25 mouse cellular contexts compared by ENCODE assay signal in the genomic region with DNA sequence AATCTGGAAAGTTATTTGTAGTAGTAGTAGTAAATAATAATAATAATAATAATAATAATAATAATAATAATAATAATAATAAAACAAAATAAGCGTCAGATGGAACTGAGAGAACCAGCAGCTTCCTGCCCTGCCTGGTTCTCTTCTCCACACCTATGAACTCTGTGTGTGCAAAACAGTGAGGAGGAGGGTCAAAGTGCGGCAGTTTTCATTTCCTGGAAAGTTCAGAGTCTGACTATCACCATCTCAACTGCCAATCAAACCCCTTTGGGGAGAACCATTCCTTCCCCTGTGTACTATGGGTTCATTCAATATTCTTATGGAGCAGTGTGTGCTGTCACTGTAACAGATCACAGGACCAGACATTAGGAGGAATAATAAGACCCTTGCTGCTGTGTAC.
A peak's percentile ranks its signal among the peaks of the same experiment; 100 is the strongest.
DNase-seq lines count a peak whose midpoint lies in the region; ATAC-seq and TF ChIP-seq lines count a peak whose summit lies in the region.
"Had no signal": no experiment of that assay in that cellular context is flagged by ENCODE, and none has a peak within 500 bp of the region (broad histone marks: within the 10 kb centered on the region; RNA-seq: fewer than 3 reads in every experiment).

No protein-coding gene starts in this region.

- H3K27me3 ChIP-seq in kidney, embryonic 14.5 days (ENCODE audit: control insufficient read depth, insufficient read depth, low read length) = no peaks in the 10 kb centered on the region
- no peaks in the 10 kb centered on the region for H3K27me3 ChIP-seq in liver, embryonic 14.5 days (ENCODE audit: control insufficient read depth, insufficient read depth, low read length)
- H3K27me3 ChIP-seq in liver, postnatal 0 days (ENCODE audit: insufficient read depth, low read length) = no peaks in the 10 kb centered on the region
- H3K27me3 ChIP-seq in intestine, postnatal 0 days (replicated peaks; ENCODE audit: control insufficient read depth, insufficient read depth, low read length) = no peaks in the 10 kb centered on the region
- no peaks in the 10 kb centered on the region for H3K27me3 ChIP-seq in heart, embryonic 10.5 days (ENCODE audit: insufficient read depth, poor library complexity, severe bottlenecking)
- H3K27me3 ChIP-seq: hindbrain, embryonic 13.5 days; limb, embryonic 15.5 days; megakaryocyte, embryonic 14.5 days; midbrain, embryonic 13.5 days had no signal

- H3K9me3 ChIP-seq in kidney, embryonic 14.5 days (ENCODE audit: control insufficient read depth, low read length) = no peaks in the 10 kb centered on the region
- H3K9me3 ChIP-seq in liver, embryonic 14.5 days (ENCODE audit: control insufficient read depth, low read length) = no peaks in the 10 kb centered on the region
- no peaks in the 10 kb centered on the region for H3K9me3 ChIP-seq in liver, postnatal 0 days (ENCODE audit: low read length)
- H3K9me3 ChIP-seq in intestine, postnatal 0 days (ENCODE audit: control insufficient read depth) = no peaks in the 10 kb centered on the region
- H3K9me3 ChIP-seq in heart, embryonic 10.5 days = no peaks in the 10 kb centered on the region
- H3K9me3 ChIP-seq: hindbrain, embryonic 13.5 days; limb, embryonic 10.5 days; limb, embryonic 15.5 days; megakaryocyte, embryonic 14.5 days; midbrain, embryonic 13.5 days had no signal

- H3K27ac ChIP-seq in kidney, embryonic 14.5 days (ENCODE audit: low read depth, low read length) = no peak overlapping the region
- no peak overlapping the region for H3K27ac ChIP-seq in liver, embryonic 14.5 days
- no peak overlapping the region for H3K27ac ChIP-seq in liver, postnatal 0 days (ENCODE audit: low read depth)
- H3K27ac ChIP-seq in intestine, postnatal 0 days (ENCODE audit: low read depth, low read length) = no peak overlapping the region
- H3K27ac ChIP-seq in heart, embryonic 10.5 days = no peak overlapping the region
- H3K27ac ChIP-seq: hindbrain, embryonic 13.5 days; limb, embryonic 10.5 days; limb, embryonic 15.5 days; midbrain, embryonic 13.5 days had no signal

- DNase-seq in kidney, adult 18-20 months = peak; percentile 5
- DNase-seq in liver, embryonic 14.5 days (ENCODE audit: low read depth in 3 of 3, low spot score in 3 of 3) = no peak
- DNase-seq in liver, postnatal 0 days = no peak
- peak; percentile 67 for DNase-seq in large intestine, adult 2 months (ENCODE audit: low read depth, low spot score)
- DNase-seq in spleen, postnatal 10 days (ENCODE audit: low spot score in 2 of 2) = no peak
- no peak for DNase-seq in heart, embryonic 10.5 days (ENCODE audit: low spot score)
- DNase-seq: adrenal gland, postnatal 14 days; cerebellum, adult 11 months; cerebellum, adult 9-10 months; cerebellum, postnatal 36 days; gastrocnemius, postnatal 10 days; heart, postnatal 4 days; layer of hippocampus, adult 9-11 months; lung, postnatal 4 days; thymus, postnatal 4 days had no signal

- no peak for TF ChIP-seq CTCF in liver, embryonic 14.5 days (IDR thresholded peaks at IDR 0.05; ENCODE audit: low read depth)
- no peak for TF ChIP-seq CTCF in liver, postnatal 0 days (IDR thresholded peaks at IDR 0.05; ENCODE audit: low read depth)
- no peak for TF ChIP-seq CTCF in intestine, postnatal 0 days (IDR thresholded peaks at IDR 0.05; ENCODE audit: low read depth)

- H3K4me3 ChIP-seq in kidney, embryonic 14.5 days (ENCODE audit: low read length) = no peak overlapping the region
- no peak overlapping the region for H3K4me3 ChIP-seq in liver, embryonic 14.5 days (ENCODE audit: insufficient read depth in 1 of 2, low read depth in 2 of 2, low read length in 2 of 2)
- H3K4me3 ChIP-seq in liver, postnatal 0 days (ENCODE audit: low read depth, low read length) = no peak overlapping the region
- no peak overlapping the region for H3K4me3 ChIP-seq in intestine, postnatal 0 days (ENCODE audit: low read depth, low read length)
- no peak overlapping the region for H3K4me3 ChIP-seq in heart, embryonic 10.5 days
- H3K4me3 ChIP-seq: hindbrain, embryonic 13.5 days; limb, embryonic 10.5 days; limb, embryonic 15.5 days; megakaryocyte, embryonic 14.5 days; midbrain, embryonic 13.5 days had no signal

- no peak overlapping the region for H3K9ac ChIP-seq in kidney, embryonic 14.5 days (ENCODE audit: low read depth, low read length)
- H3K9ac ChIP-seq in liver, embryonic 14.5 days (replicated peaks) = no peak overlapping the region
- no peak overlapping the region for H3K9ac ChIP-seq in liver, postnatal 0 days (replicated peaks)
- no peak overlapping the region for H3K9ac ChIP-seq in intestine, postnatal 0 days (ENCODE audit: low read depth, low read length)
- H3K9ac ChIP-seq: hindbrain, embryonic 13.5 days; limb, embryonic 15.5 days; midbrain, embryonic 13.5 days had no signal

- no peak for ATAC-seq in kidney, embryonic 14.5 days (ENCODE audit: low FRiP score, low TSS enrichment)
- peak; percentile 32; the same call in 1 of the 2 replicates for ATAC-seq in liver, embryonic 14.5 days (ENCODE audit: insufficient read depth)
- ATAC-seq in liver, postnatal 0 days = no peak
- ATAC-seq in intestine, postnatal 0 days = peak; percentile 97
- ATAC-seq: CD4-positive, CD25-positive, alpha-beta regulatory T cell, adult 4 months; forebrain, embryonic 16.5 days; midbrain, embryonic 13.5 days had no signal

- H3K36me3 ChIP-seq in kidney, embryonic 14.5 days (ENCODE audit: control insufficient read depth, insufficient read depth, low read length) = no peaks in the 10 kb centered on the region
- no peaks in the 10 kb centered on the region for H3K36me3 ChIP-seq in liver, embryonic 14.5 days (replicated peaks; ENCODE audit: control insufficient read depth, insufficient read depth, low read depth)
- H3K36me3 ChIP-seq in liver, postnatal 0 days (replicated peaks; ENCODE audit: insufficient read depth, low read length) = no peaks in the 10 kb centered on the region
- no peaks in the 10 kb centered on the region for H3K36me3 ChIP-seq in intestine, postnatal 0 days (ENCODE audit: control insufficient read depth, insufficient read depth)
- no peaks in the 10 kb centered on the region for H3K36me3 ChIP-seq in heart, embryonic 10.5 days
- H3K36me3 ChIP-seq: hindbrain, embryonic 13.5 days; limb, embryonic 10.5 days; limb, embryonic 15.5 days; midbrain, embryonic 13.5 days had no signal

- WGBS in kidney, embryonic 14.5 days = 80% methylated on average over 2 of the region's 2 CpGs
- WGBS in liver, embryonic 14.5 days (ENCODE audit: insufficient replicate concordance) = 55% methylated on average over 2 of the region's 2 CpGs
- 56% methylated on average over 2 of the region's 2 CpGs for WGBS in liver, postnatal 0 days (ENCODE audit: insufficient replicate concordance)
- 41% methylated on average over 2 of the region's 2 CpGs for WGBS in intestine, postnatal 0 days
- WGBS in large intestine, adult 2 months = 43% methylated on average over 2 of the region's 2 CpGs
- WGBS in heart, embryonic 10.5 days = 81% methylated on average over 2 of the region's 2 CpGs

- no peak overlapping the region for H3K4me2 ChIP-seq in kidney, embryonic 14.5 days (replicated peaks; ENCODE audit: low read depth, low read length)
- no peak overlapping the region for H3K4me2 ChIP-seq in liver, embryonic 14.5 days (ENCODE audit: low read depth)
- H3K4me2 ChIP-seq in liver, postnatal 0 days (ENCODE audit: low read depth, low read length) = no peak overlapping the region
- H3K4me2 ChIP-seq in intestine, postnatal 0 days (replicated peaks; ENCODE audit: low read depth) = no peak overlapping the region
- H3K4me2 ChIP-seq: heart, embryonic 11.5 days; hindbrain, embryonic 13.5 days; limb, embryonic 15.5 days; midbrain, embryonic 13.5 days had no signal

- H3K4me1 ChIP-seq in kidney, embryonic 14.5 days (ENCODE audit: control insufficient read depth, insufficient read depth, low read length) = no peaks in the 10 kb centered on the region
- H3K4me1 ChIP-seq in liver, embryonic 14.5 days (replicated peaks; ENCODE audit: control insufficient read depth in 2 of 2, insufficient read depth in 2 of 2, low read length in 1 of 2) = peaks cover 0 to 4% of the 10 kb centered on the region in 2 experiments; a peak in 3 of 4 replicates
- H3K4me1 ChIP-seq in liver, postnatal 0 days (ENCODE audit: insufficient read depth) = no peaks in the 10 kb centered on the region
- H3K4me1 ChIP-seq in intestine, postnatal 0 days (replicated peaks; ENCODE audit: control insufficient read depth, insufficient read depth, low read length) = peaks cover 5% of the 10 kb centered on the region
- H3K4me1 ChIP-seq in heart, embryonic 10.5 days = no peaks in the 10 kb centered on the region
- H3K4me1 ChIP-seq: hindbrain, embryonic 13.5 days; limb, embryonic 15.5 days; megakaryocyte, embryonic 14.5 days; midbrain, embryonic 13.5 days had no signal

- TF ChIP-seq EP300 in liver, embryonic 14.5 days (IDR thresholded peaks at IDR 0.05; ENCODE audit: low read depth) = no peak
- no peak for TF ChIP-seq EP300 in liver, postnatal 0 days (IDR thresholded peaks at IDR 0.05; ENCODE audit: low read depth)

Comparison
In these comparisons a context has a peak if more than half of its experiments do, and no peak if none do; other contexts are left out.
1. ATAC-seq: peak in liver, embryonic 14.5 days (single experiment) and intestine, postnatal 0 days (single experiment); none in kidney, embryonic 14.5 days (single experiment) and liver, postnatal 0 days (single experiment).
2. DNase-seq: peak in kidney, adult 18-20 months (single experiment) and large intestine, adult 2 months (single experiment); none in liver, embryonic 14.5 days (0 of 3), liver, postnatal 0 days (single experiment), spleen, postnatal 10 days (0 of 2) and heart, embryonic 10.5 days (single experiment).